ENCODE assay signal across 7 mouse cellular contexts in the genomic region with DNA sequence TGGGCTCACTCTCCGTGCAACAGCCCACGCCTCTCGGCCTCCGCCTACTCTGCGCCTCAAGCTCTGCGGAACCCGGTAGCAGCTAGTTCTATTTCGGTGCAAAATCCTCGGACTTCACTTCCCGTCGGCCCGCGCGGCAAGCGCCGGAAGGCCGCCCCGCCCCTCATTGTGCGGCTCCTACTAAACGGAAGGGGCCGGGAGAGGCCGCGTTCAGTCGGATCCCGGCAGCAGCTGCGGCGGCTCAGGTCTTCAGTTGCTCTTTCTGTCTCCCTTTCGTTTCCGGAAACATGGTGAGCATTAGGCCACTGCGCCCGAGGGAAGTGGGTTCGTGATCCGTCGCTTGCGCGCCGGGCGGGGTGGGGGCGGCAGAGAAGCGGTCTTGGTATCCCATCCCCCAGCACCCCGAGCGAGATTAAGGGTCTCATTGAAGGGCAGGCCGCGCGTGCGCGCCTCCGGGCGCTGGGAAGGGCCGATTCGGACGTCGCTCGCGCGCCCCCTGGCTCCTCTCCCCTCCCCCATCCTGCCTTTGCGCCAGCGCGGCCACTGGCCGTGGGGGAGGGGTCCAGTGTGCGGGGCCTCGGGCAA. TPM values are rescaled to one million over a fixed set of nuclear protein-coding genes. Genes with fewer than 3 reads are reported as not detected.
DNase-seq lines count a peak whose midpoint lies in the region; ATAC-seq and TF ChIP-seq lines count a peak whose summit lies in the region.

A gene (plus strand): TSS at position 143 of the 585 bp plus-strand sequence.

- peaks cover 50% of the 10 kb centered on the region for H3K4me1 ChIP-seq in embryonic facial prominence, embryonic 10.5 days
- H3K4me1 ChIP-seq in intestine, postnatal 0 days (replicated peaks; ENCODE audit: control insufficient read depth, insufficient read depth, low read length): 0 out of 2 replicates have a peak, but pooled peaks cover 2% of the 10 kb centered on the region
- H3K4me1 ChIP-seq in midbrain, embryonic 12.5 days: peaks cover 31% of the 10 kb centered on the region
- peaks cover 15% of the 10 kb centered on the region; the same call in 1 of the 2 replicates for H3K4me1 ChIP-seq in small intestine, adult 2 months (ENCODE audit: control insufficient read depth, insufficient read depth, insufficient read length, low read length)

- WGBS in embryonic facial prominence, embryonic 10.5 days: under 1% methylated on average over 62 of the region's 62 CpGs
- under 1% methylated on average over 62 of the region's 62 CpGs for WGBS in intestine, postnatal 0 days
- WGBS in midbrain, embryonic 12.5 days: under 1% methylated on average over 62 of the region's 62 CpGs
- WGBS in small intestine, adult 2 months: under 1% methylated on average over 62 of the region's 62 CpGs

- peak; percentile 94 for DNase-seq in adrenal gland, adult 8-10 months
- peak; percentile 96 for DNase-seq in embryonic facial prominence, embryonic 10.5 days (ENCODE audit: low spot score)
- peak; percentile 68 for DNase-seq in gonadal fat pad, adult 2 months (ENCODE audit: low read depth)
- DNase-seq in left cerebral cortex, postnatal 4 days: peak; percentile 95

- H3K4me2 ChIP-seq in intestine, postnatal 0 days (replicated peaks; ENCODE audit: low read depth): peak within 1 kb of the TSS; percentile 80
- H3K4me2 ChIP-seq in midbrain, embryonic 12.5 days (replicated peaks): peak within 1 kb of the TSS; percentile 70

- TF ChIP-seq CTCF in intestine, postnatal 0 days (IDR thresholded peaks at IDR 0.05; ENCODE audit: low read depth): peak; percentile 43
- TF ChIP-seq CTCF in small intestine, adult 2 months (IDR thresholded peaks at IDR 0.05; ENCODE audit: extremely low read depth, insufficient read length, insufficient replicate concordance, low read depth, low read length): no peak

- H3K27me3 ChIP-seq in embryonic facial prominence, embryonic 10.5 days (replicated peaks; ENCODE audit: low read depth, poor library complexity, severe bottlenecking): no peaks in the 10 kb centered on the region
- no peaks in the 10 kb centered on the region for H3K27me3 ChIP-seq in intestine, postnatal 0 days (replicated peaks; ENCODE audit: control insufficient read depth, insufficient read depth, low read length)
- no peaks in the 10 kb centered on the region for H3K27me3 ChIP-seq in midbrain, embryonic 12.5 days
- H3K27me3 ChIP-seq in small intestine, adult 2 months (ENCODE audit: control insufficient read depth, insufficient read depth, low read length): no peaks in the 10 kb centered on the region

- no peaks in the 10 kb centered on the region for H3K9me3 ChIP-seq in embryonic facial prominence, embryonic 10.5 days
- no peaks in the 10 kb centered on the region for H3K9me3 ChIP-seq in intestine, postnatal 0 days (ENCODE audit: control insufficient read depth)
- H3K9me3 ChIP-seq in midbrain, embryonic 12.5 days: no peaks in the 10 kb centered on the region

- H3K36me3 ChIP-seq in embryonic facial prominence, embryonic 10.5 days (replicated peaks): peaks cover 51% of the 10 kb centered on the region
- peaks cover 36% of the 10 kb centered on the region for H3K36me3 ChIP-seq in intestine, postnatal 0 days (ENCODE audit: control insufficient read depth, insufficient read depth)
- H3K36me3 ChIP-seq in midbrain, embryonic 12.5 days: peaks cover 42% of the 10 kb centered on the region
- H3K36me3 ChIP-seq in small intestine, adult 2 months (ENCODE audit: control insufficient read depth, insufficient read depth, low read length): peaks cover 24% of the 10 kb centered on the region

- intact Hi-C loops in left cerebral cortex, postnatal 4 days (cut with DNase I): no loop called here

- peak within 1 kb of the TSS; percentile 89 for H3K4me3 ChIP-seq in embryonic facial prominence, embryonic 10.5 days
- H3K4me3 ChIP-seq in intestine, postnatal 0 days (ENCODE audit: low read depth, low read length): peak within 1 kb of the TSS; percentile 93
- H3K4me3 ChIP-seq in midbrain, embryonic 12.5 days: peak within 1 kb of the TSS; percentile 90
- peak within 1 kb of the TSS; percentile 90 for H3K4me3 ChIP-seq in small intestine, adult 2 months (ENCODE audit: low read depth, low read length)

- peak; percentile 99 for TF ChIP-seq POLR2A in small intestine, adult 2 months (IDR thresholded peaks at IDR 0.05; ENCODE audit: low read depth, low read length)

- peak; percentile 51 for ATAC-seq in intestine, postnatal 0 days
- ATAC-seq in midbrain, embryonic 12.5 days (ENCODE audit: low FRiP score, low read depth): peak; percentile 61

- H3K9ac ChIP-seq in intestine, postnatal 0 days (ENCODE audit: low read depth, low read length): peak within 1 kb of the TSS; percentile 87
- peak within 1 kb of the TSS; percentile 98 for H3K9ac ChIP-seq in midbrain, embryonic 12.5 days (replicated peaks)

- H3K27ac ChIP-seq in embryonic facial prominence, embryonic 10.5 days (replicated peaks): peak within 1 kb of the TSS; percentile 97
- H3K27ac ChIP-seq in intestine, postnatal 0 days (ENCODE audit: low read depth, low read length): peak within 1 kb of the TSS; percentile 97
- peak within 1 kb of the TSS; percentile 99 for H3K27ac ChIP-seq in midbrain, embryonic 12.5 days (replicated peaks)
- peak within 1 kb of the TSS; percentile 100 for H3K27ac ChIP-seq in small intestine, adult 2 months (ENCODE audit: insufficient read depth, low read depth, low read length)

RNA-seq across cellular contexts. Expression of the gene that starts here (rescaled TPM):
- 100 to 1,000 TPM; 711 to 770 (median 737) TPM for total RNA-seq in adrenal gland, adult 8-10 months (2022)
- polyA plus RNA-seq in embryonic facial prominence, embryonic 10.5 days (2016; fragmentation: Nextera tagmentation; extraction: Ambion mirVana): 3,028 and 3,069 TPM in 2 replicates
- polyA plus RNA-seq in gonadal fat pad, adult 2 months (2012; rRNA removed): 410 and 421 TPM in 2 replicates
- 1,685 and 1,786 TPM in 2 replicates for polyA plus RNA-seq in intestine, postnatal 0 days (2015; fragmentation: Nextera tagmentation; extraction: Ambion mirVana)
- total RNA-seq in left cerebral cortex, postnatal 4 days (2021): 1,000 to 10,000 TPM; 2,142 to 2,227 TPM
- 3,169 and 3,187 TPM in 2 replicates for polyA plus RNA-seq in midbrain, embryonic 12.5 days (2016; fragmentation: Nextera tagmentation; extraction: Ambion mirVana)
- 320 and 703 TPM in 2 replicates for polyA plus RNA-seq in small intestine, adult 2 months (2012; rRNA removed)

Comparison
In these comparisons a context has a peak if more than half of its experiments do, and no peak if none do; other contexts are left out.
1. Peak in every context shown above with its lines: DNase-seq, ATAC-seq, H3K4me3 ChIP-seq and H3K27ac ChIP-seq.